Mouse (Mus musculus): ENCODE results near the gene Iqck.

The Iqck gene

DNA sequence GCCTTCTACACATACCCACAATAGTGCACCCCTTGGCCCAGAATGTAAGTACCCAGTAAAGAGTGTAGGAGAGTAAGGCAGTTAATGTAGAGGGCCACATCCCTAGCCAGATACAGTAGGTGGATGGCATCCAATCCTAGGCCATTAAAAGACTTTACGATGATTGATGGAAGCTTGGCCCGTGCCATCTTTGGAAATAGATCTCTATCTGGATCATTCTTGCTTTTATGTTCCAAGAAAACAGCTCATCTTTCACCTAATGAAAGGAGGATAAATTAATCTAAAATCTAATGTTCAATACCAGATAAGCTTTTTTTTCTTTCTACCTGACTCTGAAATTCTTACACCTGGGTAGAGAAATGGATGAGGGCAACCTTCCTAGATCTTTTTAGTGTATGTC, 55.6 kb downstream of the Iqck start:
- no peak for DNase-seq (ENCODE audit: extremely low read depth, insufficient read length, low spot score)

DNA sequence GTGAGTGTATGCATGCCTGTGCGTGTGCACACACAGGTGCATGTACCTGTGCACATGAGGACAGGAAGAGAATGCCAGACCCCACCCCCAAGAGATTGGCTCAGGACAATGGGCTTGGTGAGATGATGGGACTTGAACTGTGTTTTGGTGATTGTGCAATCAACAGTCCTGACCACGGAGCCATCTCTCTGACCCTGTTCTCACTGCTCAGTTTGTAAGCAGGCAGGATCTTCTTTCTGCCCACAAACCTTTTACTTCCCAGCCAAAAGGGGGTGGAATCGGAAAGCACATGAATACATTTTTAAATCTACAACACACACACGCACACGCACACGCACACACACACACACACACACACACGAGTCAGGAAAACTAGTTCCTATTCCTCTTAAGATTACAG, 56.0 kb downstream of the Iqck start:
- DNase-seq (ENCODE audit: extremely low read depth, insufficient read length, low spot score): no peak

GRCm38 (mm10) chr7:118912049-118912490, 56.5 kb downstream of the Iqck start:
- no peak for DNase-seq (ENCODE audit: extremely low read depth, insufficient read length, low spot score)

GRCm38 (mm10) chr7:118914561-118915165, 59.1 kb downstream of the Iqck start:
- DNase-seq (ENCODE audit: extremely low read depth, insufficient read length, low spot score): no peak

- DNase-seq (ENCODE audit: extremely low read depth, insufficient read length, low spot score): no peak
These were observed 63.9 kb downstream of the Iqck start for GRCm38 (mm10) chr7:118919261-118920006.

- DNase-seq (ENCODE audit: extremely low read depth, insufficient read length, low spot score): no peak
These were observed 67.1 kb downstream of the Iqck start for GRCm38 (mm10) chr7:118922441-118923202.

GRCm38 (mm10) chr7:118925547-118925946, 70.0 kb downstream of the Iqck start:
- no peak for DNase-seq (ENCODE audit: extremely low read depth, insufficient read length, low spot score)

- DNase-seq (ENCODE audit: extremely low read depth, insufficient read length, low spot score): no peak
These were observed 71.1 kb downstream of the Iqck start for GRCm38 (mm10) chr7:118926516-118927260.

GRCm38 (mm10) chr7:118927279-118927678, 71.7 kb downstream of the Iqck start:
- no peak for DNase-seq (ENCODE audit: extremely low read depth, insufficient read length, low spot score)

DNA sequence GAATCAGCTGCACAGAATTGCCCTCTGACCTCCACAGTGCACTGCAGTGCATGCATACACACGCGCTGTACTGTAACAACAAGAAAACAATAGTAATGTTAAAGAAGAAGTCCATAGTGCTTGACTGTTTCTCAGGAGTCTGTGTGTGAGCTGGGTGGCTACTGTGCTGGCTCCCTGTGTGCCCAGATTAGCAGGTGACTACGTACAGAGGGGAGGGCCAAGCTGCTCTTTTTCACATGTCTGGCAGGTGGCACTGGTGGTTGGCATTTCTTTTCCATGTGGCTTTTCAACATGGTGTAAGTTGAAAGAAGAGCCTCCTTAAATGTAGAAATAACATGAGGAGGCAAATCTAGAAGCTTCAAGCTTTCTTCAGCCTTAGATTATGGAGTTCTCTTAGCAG, 72.8 kb downstream of the Iqck start:
- DNase-seq (ENCODE audit: extremely low read depth, insufficient read length, low spot score): no peak

GRCm38 (mm10) chr7:118928916-118929315, 73.4 kb downstream of the Iqck start:
- peak; percentile 45 for DNase-seq (ENCODE audit: extremely low read depth, insufficient read length, low spot score)

GRCm38 (mm10) chr7:118929601-118930311, 74.2 kb downstream of the Iqck start:
- peak; percentile 97 for DNase-seq (ENCODE audit: extremely low read depth, insufficient read length, low spot score)

DNA sequence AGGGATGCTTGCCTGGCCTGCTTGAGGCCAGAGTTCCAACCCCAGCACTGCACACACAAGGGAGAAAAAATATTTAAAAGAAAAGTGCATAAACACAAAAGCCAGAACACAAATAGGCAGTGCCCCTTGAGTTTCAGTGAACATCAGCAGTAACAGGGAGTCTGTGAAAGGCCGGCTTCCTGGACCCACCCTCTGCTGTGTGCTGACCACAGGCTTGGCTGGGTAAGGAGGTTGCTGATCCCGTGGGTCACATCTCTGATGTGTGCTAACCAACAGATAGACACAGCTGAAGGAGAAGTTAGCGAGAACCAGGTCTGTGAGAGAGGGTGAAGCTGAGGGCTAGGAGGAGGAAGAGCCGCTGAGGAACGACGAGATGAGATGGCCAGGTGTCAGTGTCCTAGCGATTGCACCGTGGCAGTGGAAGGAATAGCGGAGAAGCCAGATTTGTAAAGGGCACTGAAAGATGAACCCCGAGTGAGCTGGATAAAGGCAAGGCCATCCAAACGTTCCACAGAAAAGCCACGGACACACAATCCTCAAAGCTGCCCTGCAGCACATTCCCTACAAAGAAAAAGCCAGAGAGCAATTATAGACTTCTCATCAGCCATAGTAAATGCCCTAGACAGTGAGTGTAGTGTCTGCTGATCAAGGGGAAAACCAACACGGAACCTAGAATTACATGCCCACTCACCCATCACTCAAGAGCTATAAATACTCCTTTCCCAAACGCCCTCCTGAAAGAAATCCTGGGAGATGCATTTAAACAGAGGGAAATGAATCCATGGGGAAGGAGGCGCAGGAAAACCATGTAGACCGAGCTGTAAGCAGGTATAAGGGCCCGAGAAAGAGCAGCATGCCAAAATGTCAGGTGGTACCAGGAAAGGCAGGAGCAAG, 76.2 kb downstream of the Iqck start:
- no peak for DNase-seq (ENCODE audit: extremely low read depth, insufficient read length, low spot score)

DNA sequence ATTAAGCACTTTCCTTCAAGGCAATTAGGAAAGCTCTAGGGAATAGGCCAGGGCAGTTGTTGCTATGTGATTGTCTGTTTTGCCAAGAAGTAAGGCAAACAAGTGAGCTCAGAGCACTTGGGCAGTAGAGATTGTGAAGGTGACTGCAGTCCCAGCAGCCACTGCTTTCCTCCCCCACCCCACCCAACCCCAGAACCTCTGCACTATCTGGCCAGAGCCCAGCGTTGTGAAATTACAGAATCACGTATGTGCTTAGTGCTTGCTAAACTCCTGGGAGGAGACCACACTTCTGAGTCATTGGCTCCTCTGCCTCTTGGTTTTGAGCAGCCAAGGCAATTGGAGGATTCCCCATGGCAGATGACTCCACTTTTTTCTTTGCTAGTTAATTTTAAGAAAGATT, 79.8 kb downstream of the Iqck start:
- peak; percentile 79 for DNase-seq (ENCODE audit: extremely low read depth, insufficient read length, low spot score)

GRCm38 (mm10) chr7:118936844-118937243, 81.3 kb downstream of the Iqck start:
- DNase-seq (ENCODE audit: extremely low read depth, insufficient read length, low spot score): no peak

GRCm38 (mm10) chr7:118937469-118938387, 82.2 kb downstream of the Iqck start:
- no peak for DNase-seq (ENCODE audit: extremely low read depth, insufficient read length, low spot score)

- no peak for DNase-seq (ENCODE audit: extremely low read depth, insufficient read length, low spot score)
These were observed 86.7 kb downstream of the Iqck start for GRCm38 (mm10) chr7:118942297-118942696.

DNA sequence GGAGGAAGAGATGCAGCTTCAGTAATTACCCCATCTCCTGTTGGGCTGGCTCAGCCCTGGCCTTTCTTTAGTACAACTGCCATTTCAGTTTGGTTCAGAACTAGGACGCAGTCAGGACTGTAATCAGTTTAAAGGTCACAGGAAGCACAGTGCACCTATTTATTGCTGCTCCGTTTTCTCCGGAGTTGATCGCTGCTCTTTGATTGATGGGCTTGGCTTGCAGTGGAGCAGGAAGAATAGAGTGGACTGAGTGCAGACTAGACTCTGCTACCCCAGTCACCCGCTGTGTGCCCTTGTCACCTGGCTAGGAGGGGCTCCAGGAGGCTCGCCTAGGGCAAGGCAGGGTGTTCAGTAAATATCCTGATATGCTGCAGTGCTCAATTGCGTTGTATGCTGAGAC, 87.6 kb downstream of the Iqck start:
- no peak for DNase-seq (ENCODE audit: extremely low read depth, insufficient read length, low spot score)

Measured in 3134 (cell line).